27 mouse cellular contexts compared by ENCODE assay signal in genomic region chr17:81104237-81104636, GRCm38 (mm10). TPM values are rescaled to one million over a fixed set of nuclear protein-coding genes. Genes with fewer than 3 reads are reported as not detected.
DNase-seq lines count a peak whose midpoint lies in the region; ATAC-seq lines count a peak whose summit lies in the region.
"Had no signal": no experiment of that assay in that cellular context is flagged by ENCODE, and none has a peak within 500 bp of the region (broad histone marks: within the 10 kb centered on the region; RNA-seq: fewer than 3 reads in every experiment).

No protein-coding gene starts in this region.

- no peaks in the 10 kb centered on the region for H3K27me3 ChIP-seq in hindbrain, embryonic 12.5 days
- no peaks in the 10 kb centered on the region for H3K27me3 ChIP-seq in hindbrain, embryonic 10.5 days (ENCODE audit: insufficient read depth, poor library complexity, severe bottlenecking)
- H3K27me3 ChIP-seq: hindbrain, embryonic 15.5 days had no signal

- no peaks in the 10 kb centered on the region for H3K9me3 ChIP-seq in hindbrain, embryonic 12.5 days (replicated peaks)
- no peaks in the 10 kb centered on the region for H3K9me3 ChIP-seq in hindbrain, embryonic 10.5 days
- H3K9me3 ChIP-seq: forebrain, embryonic 10.5 days; G1E; hindbrain, embryonic 15.5 days; limb, embryonic 10.5 days; midbrain, embryonic 10.5 days had no signal

- H3K4me3 ChIP-seq in hindbrain, embryonic 12.5 days: no peak overlapping the region
- no peak overlapping the region for H3K4me3 ChIP-seq in hindbrain, embryonic 10.5 days
- H3K4me3 ChIP-seq: forebrain, embryonic 10.5 days; gastrocnemius, adult 2 months; hindbrain, embryonic 15.5 days; limb, embryonic 10.5 days; midbrain, embryonic 10.5 days had no signal

- no peak overlapping the region for H3K9ac ChIP-seq in hindbrain, embryonic 12.5 days
- H3K9ac ChIP-seq: forebrain, postnatal 0 days; hindbrain, embryonic 15.5 days; liver, postnatal 0 days had no signal

- no peaks in the 10 kb centered on the region for H3K36me3 ChIP-seq in hindbrain, embryonic 12.5 days
- no peaks in the 10 kb centered on the region for H3K36me3 ChIP-seq in hindbrain, embryonic 10.5 days
- H3K36me3 ChIP-seq: forebrain, embryonic 10.5 days; G1E; hindbrain, embryonic 15.5 days; limb, embryonic 10.5 days; midbrain, embryonic 10.5 days had no signal

- peak; percentile 2 for DNase-seq in kidney, adult 11 months
- DNase-seq in kidney, adult 18-20 months: no peak
- peak; percentile 13 to 19 for DNase-seq in left cerebral cortex, adult 9 months (ENCODE audit: low spot score in 2 of 2)
- DNase-seq in left cerebral cortex, postnatal 25 days (ENCODE audit: low spot score in 2 of 2): no peak
- no peak for DNase-seq in hindbrain, embryonic 10.5 days (ENCODE audit: low spot score)
- DNase-seq: adrenal gland, postnatal 36 days; cerebellum, adult 2 months; cerebellum, postnatal 36 days; forebrain, postnatal 0 days; gastrocnemius, adult 2 months; heart, postnatal 10 days; kidney, postnatal 10 days; layer of hippocampus, postnatal 36 days; liver, postnatal 0 days; retina, postnatal 1 day; thymus, postnatal 4 days had no signal

- intact Hi-C loops in left cerebral cortex, postnatal 25 days (cut with DNase I): no loop called here

- no peaks in the 10 kb centered on the region for H3K4me1 ChIP-seq in hindbrain, embryonic 12.5 days
- H3K4me1 ChIP-seq in hindbrain, embryonic 10.5 days (replicated peaks): no peaks in the 10 kb centered on the region
- H3K4me1 ChIP-seq: forebrain, embryonic 10.5 days; hindbrain, embryonic 15.5 days; limb, embryonic 10.5 days; midbrain, embryonic 10.5 days had no signal

- H3K27ac ChIP-seq in hindbrain, embryonic 12.5 days: no peak overlapping the region
- H3K27ac ChIP-seq in hindbrain, embryonic 10.5 days: no peak overlapping the region
- H3K27ac ChIP-seq: forebrain, embryonic 10.5 days; gastrocnemius, adult 2 months; hindbrain, embryonic 15.5 days; limb, embryonic 10.5 days; midbrain, embryonic 10.5 days had no signal

- H3K4me2 ChIP-seq in hindbrain, embryonic 12.5 days (replicated peaks): no peak overlapping the region
- H3K4me2 ChIP-seq: heart, embryonic 11.5 days; hindbrain, embryonic 15.5 days had no signal

- WGBS in hindbrain, embryonic 12.5 days: 86% methylated on average over 2 of the region's 2 CpGs
- WGBS in hindbrain, embryonic 10.5 days: 89% methylated on average over 2 of the region's 2 CpGs

- peak; percentile 98 for ATAC-seq in common myeloid progenitor, adult 5-6 weeks (replicated peaks; ENCODE audit: low read depth, poor library complexity, severe bottlenecking)
- ATAC-seq in megakaryocyte progenitor cell, adult 5-6 weeks (replicated peaks; ENCODE audit: poor library complexity): peak; percentile 98
- ATAC-seq in hindbrain, embryonic 12.5 days (ENCODE audit: low FRiP score): no peak
- ATAC-seq: CD4-positive, CD25-positive, alpha-beta regulatory T cell, adult 4 months; forebrain, postnatal 0 days; intestine, embryonic 16.5 days; liver, postnatal 0 days had no signal

RNA-seq across cellular contexts. Expression of gene Thumpd2, which starts 39.4 kb away (rescaled TPM):
- 1 to 10 TPM; 6.2 TPM for total RNA-seq in left cerebral cortex, postnatal 25 days (2021)
- total RNA-seq in common myeloid progenitor, adult 5-6 weeks (2017): 15.7 and 20.4 TPM in 2 replicates
- 12.0 and 12.6 TPM in 2 replicates for total RNA-seq in megakaryocyte progenitor cell, adult 5-6 weeks (2015)
- total RNA-seq in megakaryocyte progenitor cell, adult 5-6 weeks (2017): 16.3 and 17.1 TPM in 2 replicates
- polyA plus RNA-seq in hindbrain, embryonic 12.5 days (2016; fragmentation: Nextera tagmentation; extraction: Ambion mirVana): 12.9 and 13.3 TPM in 2 replicates
- 12.0 and 12.4 TPM in 2 replicates for polyA plus RNA-seq in hindbrain, embryonic 10.5 days (2016; fragmentation: Nextera tagmentation; extraction: Ambion mirVana)

Comparison
In these comparisons a context has a peak if more than half of its experiments do, and no peak if none do; other contexts are left out.
1. DNase-seq: peak in kidney, adult 11 months (single experiment) and left cerebral cortex, adult 9 months (2 of 2); none in kidney, adult 18-20 months (single experiment), left cerebral cortex, postnatal 25 days (0 of 2) and hindbrain, embryonic 10.5 days (single experiment).